Mouse (Mus musculus) cerebellum, adult 2 months (tissue): Measurements from ENCODE around the gene G430095P16Rik. TPM values are rescaled to one million over a fixed set of nuclear protein-coding genes. Genes with fewer than 3 reads are reported as not detected.

ENCODE experiments used
- DNase-seq, 2 experiments: peaks; one replicate each; pipeline ENCODE4 v3.0.0; 2021
- H3K27ac ChIP-seq: fragments of 200-500 bp; 2 replicates; pipeline ENCODE4 v1.5.1; 2012; ENCODE audit warnings: low read length, control low read depth, inconsistent platforms; ENCODE audit not compliant: insufficient read depth
- H3K27me3 ChIP-seq: fragments of 200-500 bp; 2 replicates; pipeline ENCODE4 v1.6.1; 2012; ENCODE audit warnings: inconsistent platforms, mild to moderate bottlenecking, low read length, moderate library complexity; ENCODE audit not compliant: control insufficient read depth, insufficient read depth
- H3K4me1 ChIP-seq: fragments of 200-500 bp; 2 replicates; pipeline ENCODE4 v1.6.1; 2011; ENCODE audit warnings: low read length; ENCODE audit not compliant: control insufficient read depth, insufficient read depth
- H3K4me3 ChIP-seq: fragments of 200-500 bp; replicated peaks from 2 replicates; pipeline ENCODE3; 2011; ENCODE audit warnings: mild to moderate bottlenecking, low read depth, low read length, control low read depth; ENCODE audit not compliant: insufficient read depth
- CTCF ChIP-seq: fragments of 200-500 bp; IDR thresholded peaks from 2 replicates; pipeline ENCODE4 v1.5.1; 2011; ENCODE audit warnings: low read depth, mild to moderate bottlenecking, control low read depth, low read length, moderate library complexity, borderline replicate concordance; ENCODE audit not compliant: insufficient read depth
- POLR2A ChIP-seq: fragments of 200-500 bp; IDR thresholded peaks from 2 replicates; pipeline ENCODE4 v1.6.1; 2011; ENCODE audit warnings: low read length, control low read depth, borderline replicate concordance; ENCODE audit not compliant: insufficient read depth
- WGBS: fragments of 180-500 bp; shearing (Covaris S2); methylation state at CpG from one replicate; pipeline ENCODE4 v1.1.7; 2018; 5-methylcytosine and 5-hydroxymethylcytosine counted together
- polyA plus RNA-seq: library from polyadenylated mRNA; depleted of rRNA; stranded (reverse); fragments of >200 nt; gene quantifications from 2 replicates; pipeline ENCODE4 v1.2.3, GENCODE M21; 2012

G430095P16Rik gene
- polyA plus RNA-seq, 1 experiment = 0.33 TPM

DNA sequence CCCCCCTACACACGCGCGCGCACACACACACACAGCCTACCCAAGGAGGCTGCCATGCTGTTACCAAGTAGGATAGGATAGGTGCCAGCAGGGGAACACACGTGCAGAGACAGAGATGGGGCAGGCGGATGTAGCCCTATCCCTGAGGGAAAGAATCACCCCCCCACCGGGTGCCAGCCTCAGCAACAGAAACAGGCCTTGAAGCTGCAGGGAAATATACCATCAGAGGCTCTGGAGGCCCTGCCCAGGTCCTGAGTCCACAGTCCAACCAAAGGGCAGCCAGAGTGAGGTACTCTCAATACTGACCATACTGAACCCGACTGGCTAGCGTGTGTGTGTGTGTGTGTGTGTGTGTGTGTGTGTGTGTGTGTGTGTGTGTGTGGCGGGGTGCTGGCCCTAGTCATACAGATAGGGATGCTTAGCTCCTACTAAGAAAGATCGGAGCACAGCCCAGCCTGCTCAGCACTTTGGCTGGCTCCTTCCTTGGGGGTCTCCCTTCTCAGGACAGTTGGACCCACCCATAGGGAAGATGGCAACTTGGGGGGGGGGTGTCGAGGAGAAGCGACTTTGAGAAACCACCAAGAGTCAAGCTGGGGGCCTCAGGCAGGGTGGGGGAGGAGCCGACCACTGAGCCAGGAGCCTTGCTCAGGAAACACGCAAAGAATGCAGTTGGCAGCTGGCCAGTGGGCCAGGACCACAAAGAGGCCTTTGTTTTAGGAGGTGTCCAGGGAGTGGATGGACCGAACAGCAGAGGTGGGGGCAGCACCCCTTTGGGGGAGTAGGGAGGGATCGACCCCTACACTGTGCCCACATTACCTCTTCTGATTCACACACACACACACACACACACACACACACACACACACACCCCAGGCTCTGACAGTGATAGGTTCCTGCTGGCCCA is 21.0 kb downstream of the G430095P16Rik start:
- Histone ChIP-seq H3K27me3 (no peaks in the 10 kb centered on the region), H3K4me3 (no peak overlapping the region), H3K27ac (peak overlapping the region; percentile 25), H3K4me1 (peaks cover 86% of the 10 kb centered on the region)
- peak; percentile 58 to 59 for DNase-seq
- TF ChIP-seq POLR2A (no peak), CTCF (no peak)
- WGBS = 16% methylated on average over 17 of the region's 17 CpGs

DNA sequence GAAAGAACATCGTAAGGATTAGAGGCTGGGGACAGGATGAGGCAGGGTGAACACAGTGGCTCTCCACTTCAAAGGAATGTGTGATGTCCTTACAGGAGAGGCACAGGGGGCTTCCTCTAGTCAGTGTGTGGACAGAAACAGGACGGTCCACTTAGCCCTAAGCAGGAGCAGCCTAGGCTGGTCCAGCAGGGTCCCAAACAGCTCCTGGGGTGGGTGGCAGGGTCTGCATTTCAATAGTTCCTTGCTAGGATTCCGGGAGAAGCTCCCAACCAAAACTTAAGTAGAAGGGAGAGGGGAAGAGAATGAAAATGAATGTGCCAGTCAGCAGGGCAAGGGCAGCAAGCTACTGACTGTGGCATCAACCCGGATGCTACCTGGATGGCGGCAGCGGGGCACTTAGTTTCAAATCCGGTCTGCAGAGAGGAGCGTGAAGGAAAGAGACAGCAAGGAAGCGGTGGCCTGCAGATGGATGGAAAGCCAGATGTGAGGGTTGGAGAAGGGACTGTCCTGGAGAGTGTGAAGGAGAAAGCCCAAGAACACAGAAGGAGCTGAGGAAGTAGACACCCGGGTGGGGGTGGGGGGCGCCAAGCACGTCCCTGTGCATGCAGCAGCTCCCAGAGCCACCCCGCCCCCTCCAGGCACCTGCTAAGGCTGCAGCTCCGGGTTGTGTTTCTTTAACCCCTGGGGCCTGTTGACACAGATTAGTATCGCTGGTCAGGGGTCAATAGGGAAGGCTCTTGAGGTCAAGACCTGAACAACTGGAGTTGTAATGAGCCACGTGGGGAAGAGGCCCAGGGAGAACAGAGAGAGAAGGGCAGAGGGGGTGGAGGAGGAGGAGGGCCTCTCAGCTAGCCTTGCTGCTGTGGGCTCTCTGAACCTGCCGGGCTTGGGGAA is 22.5 kb downstream of the G430095P16Rik start:
- no peak for DNase-seq
- H3K4me1 ChIP-seq = peaks cover 84% of the 10 kb centered on the region
- no peak overlapping the region for H3K27ac ChIP-seq

DNA sequence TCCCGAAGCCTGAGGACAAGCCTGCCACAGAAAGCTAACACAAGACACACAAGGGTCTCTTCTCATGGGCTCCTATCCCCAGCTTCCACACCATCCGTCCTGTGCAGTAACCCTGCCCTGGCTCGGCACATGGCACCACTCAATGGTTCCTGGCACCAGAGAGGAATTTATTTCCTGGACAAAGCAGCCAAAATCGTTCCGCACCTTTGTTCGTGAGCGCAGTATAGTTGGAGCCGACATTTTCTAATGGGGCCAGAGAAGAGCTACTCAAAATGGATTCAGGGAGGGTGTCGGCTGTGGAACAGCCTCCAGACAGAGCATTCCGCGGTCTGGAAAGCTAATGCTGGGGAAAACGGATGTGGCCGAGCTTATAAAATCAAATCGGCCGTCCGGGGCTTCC is 26.7 kb downstream of the G430095P16Rik start:
- no peak overlapping the region for H3K4me3 ChIP-seq
- TF ChIP-seq CTCF (no peak), POLR2A (no peak)
- peaks cover 72% of the 10 kb centered on the region for H3K4me1 ChIP-seq
- peak in 1 of 2 experiments; percentile 71 for DNase-seq
- H3K27me3 ChIP-seq = no peaks in the 10 kb centered on the region
- WGBS = 12% methylated on average over 16 of the region's 16 CpGs
- H3K27ac ChIP-seq = peak overlapping the region; percentile 85

More for the DNA sequence above, 22.5 kb downstream of the G430095P16Rik start:
- WGBS = 19% methylated on average over 16 of the region's 17 CpGs
- H3K27me3 ChIP-seq = no peaks in the 10 kb centered on the region
- no peak overlapping the region for H3K4me3 ChIP-seq
- TF ChIP-seq POLR2A (no peak), CTCF (no peak)

DNA sequence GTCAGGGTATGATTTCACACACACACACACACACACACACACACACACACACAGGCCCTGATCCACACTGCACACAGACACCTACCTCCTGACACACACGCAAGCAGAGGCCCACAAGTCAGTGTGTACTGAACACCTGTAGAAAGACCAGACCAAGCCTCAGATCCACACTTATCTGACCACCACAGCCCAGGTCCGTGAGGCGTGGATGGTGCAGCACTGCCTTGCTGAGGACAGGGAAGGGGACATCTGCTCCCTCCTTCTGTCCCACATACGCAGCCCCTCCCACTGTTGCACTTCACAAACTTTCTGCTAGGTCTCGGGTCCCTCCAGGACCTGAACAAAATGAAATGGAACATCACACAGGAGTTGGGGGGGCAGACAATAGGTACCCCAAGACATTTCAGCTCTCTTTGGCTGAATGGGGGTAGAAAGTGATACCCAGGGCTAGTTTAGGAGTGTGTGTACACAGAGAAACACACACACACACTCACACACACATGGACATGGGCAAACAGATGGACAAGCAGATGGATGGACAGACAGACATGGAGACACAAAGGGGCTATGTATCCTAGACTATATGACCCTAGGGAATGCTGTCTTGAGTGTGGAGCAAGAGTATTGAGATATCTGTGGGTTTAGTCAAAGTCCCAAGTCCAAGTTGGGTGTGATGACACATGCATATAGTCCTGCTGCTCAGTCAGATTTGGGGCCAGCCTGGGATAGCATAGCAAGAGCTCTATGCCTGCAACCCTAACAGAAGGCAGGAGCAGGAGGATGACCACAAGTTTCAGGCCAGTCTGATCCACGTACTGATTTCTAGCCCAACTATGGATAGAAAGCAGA is 30.2 kb downstream of the G430095P16Rik start:
- Histone ChIP-seq H3K4me1 (peaks cover 59% of the 10 kb centered on the region), H3K27ac (peak overlapping the region; percentile 45; the same call in 1 of the 2 replicates), H3K4me3 (no peak overlapping the region), H3K27me3 (no peaks in the 10 kb centered on the region)
- TF ChIP-seq CTCF = no peak
- no peak for TF ChIP-seq POLR2A
- WGBS = 38% methylated on average over 6 of the region's 6 CpGs
- no peak for DNase-seq

DNA sequence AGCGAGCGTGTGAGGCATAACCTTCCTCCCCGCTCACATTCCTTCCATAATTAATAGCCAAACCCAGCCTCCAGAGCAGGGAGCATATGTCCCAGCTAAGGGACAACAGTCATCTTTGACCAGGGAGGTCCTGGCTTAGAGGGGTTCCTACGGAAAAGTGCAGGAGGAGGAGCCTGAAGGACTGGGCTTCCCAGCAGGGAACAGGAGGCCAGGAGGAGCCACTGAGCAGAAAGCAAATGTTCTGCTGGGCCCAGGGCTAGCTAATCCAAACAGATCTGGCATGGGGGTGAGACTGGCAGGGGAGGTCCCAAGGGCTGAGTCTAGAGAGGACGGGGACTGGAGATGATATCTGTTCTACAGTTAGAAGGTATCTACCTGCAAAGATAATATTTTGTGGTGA is 34.7 kb downstream of the G430095P16Rik start:
- H3K4me3 ChIP-seq = no peak overlapping the region

DNA sequence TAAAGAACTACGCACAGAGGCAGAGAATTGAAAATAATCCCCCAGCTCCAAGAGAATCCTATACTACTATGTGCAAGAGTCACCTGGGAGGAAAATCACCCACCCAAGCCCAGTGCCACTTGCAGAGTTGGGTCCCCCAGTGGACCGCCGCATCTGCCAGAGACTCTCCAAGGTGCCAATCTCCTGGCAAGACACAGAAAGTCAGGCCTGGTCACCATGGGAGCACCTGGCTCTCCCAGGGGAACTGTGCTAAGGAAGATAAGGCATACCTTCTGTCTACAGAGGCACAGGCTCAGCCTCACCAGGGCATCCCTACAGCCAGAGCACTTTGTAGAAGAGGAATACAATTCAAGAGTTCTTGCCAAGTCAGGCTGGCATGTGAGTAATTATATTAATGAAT is 35.5 kb downstream of the G430095P16Rik start:
- H3K27me3 ChIP-seq = no peaks in the 10 kb centered on the region
- peak overlapping the region; percentile 65 for H3K27ac ChIP-seq
- H3K4me1 ChIP-seq = peaks cover 56% of the 10 kb centered on the region
- no peak for DNase-seq
- no peak for TF ChIP-seq CTCF
- no peak for TF ChIP-seq POLR2A
- no peak overlapping the region for H3K4me3 ChIP-seq
- 45% methylated on average over 3 of the region's 3 CpGs for WGBS

More for the DNA sequence above, 34.7 kb downstream of the G430095P16Rik start:
- peak; percentile 74 to 78 for DNase-seq
- Histone ChIP-seq H3K4me1 (peaks cover 57% of the 10 kb centered on the region), H3K27me3 (no peaks in the 10 kb centered on the region), H3K27ac (peak overlapping the region; percentile 65)
- TF ChIP-seq POLR2A (no peak), CTCF (0 out of 2 replicates have a peak, but pooled peaks have one; percentile 0)
- WGBS = 4% methylated on average over 5 of the region's 5 CpGs

DNA sequence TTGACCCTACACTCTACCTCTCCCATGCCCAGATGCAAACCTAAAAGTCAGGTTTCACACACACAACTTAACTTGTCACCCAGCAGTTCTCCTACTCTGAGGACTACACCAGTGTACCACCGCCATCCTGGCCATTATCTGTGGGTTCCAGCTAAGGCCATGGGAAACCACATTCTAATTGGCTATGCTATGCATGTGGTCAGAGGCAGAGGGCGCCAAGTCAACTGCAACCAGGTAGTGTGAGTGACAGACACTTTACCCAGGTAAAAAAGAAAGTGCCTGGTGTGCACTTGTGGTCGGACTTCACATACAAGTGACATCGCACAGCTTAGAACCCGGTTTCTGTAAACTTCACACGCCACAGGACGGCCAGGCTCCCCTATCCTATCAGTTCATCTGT is 36.3 kb downstream of the G430095P16Rik start:
- Histone ChIP-seq H3K4me3 (no peak overlapping the region), H3K27ac (peak overlapping the region; percentile 65; the same call in 1 of the 2 replicates), H3K27me3 (no peaks in the 10 kb centered on the region), H3K4me1 (peaks cover 57% of the 10 kb centered on the region)
- TF ChIP-seq CTCF = peak; percentile 62; the same call in 1 of the 2 replicates
- TF ChIP-seq POLR2A = no peak
- 55% methylated on average over 7 of the region's 7 CpGs for WGBS
- peak; percentile 68 for DNase-seq
